Mouse (Mus musculus) stomach, embryonic 16.5 days (tissue): ENCODE measurements around the gene Rcsd1. TPM values are rescaled to one million over a fixed set of nuclear protein-coding genes. Genes with fewer than 3 reads are reported as not detected.

ENCODE experiments used
- ATAC-seq: fragments of 200-750 bp; cut with Nextera tagmentation; 2 replicates; pipeline ENCODE4 v1.8.0; 2017; ENCODE audit warnings: moderate number of reproducible peaks, moderate TSS enrichment; ENCODE audit not compliant: insufficient read depth, low FRiP score
- H3K27ac ChIP-seq: fragments of 300-500 bp; sonication (generic); 2 replicates; pipeline ENCODE4 v1.5.1; 2014; ENCODE audit warnings: low read length
- H3K27me3 ChIP-seq: fragments of 300-500 bp; sonication (generic); 2 replicates; pipeline ENCODE4 v1.6.1; 2014; ENCODE audit warnings: low read length, control low read depth, mixed read lengths; ENCODE audit not compliant: control insufficient read depth, insufficient read depth
- H3K36me3 ChIP-seq: fragments of 300-500 bp; sonication (generic); 2 replicates; pipeline ENCODE4 v1.6.1; 2014; ENCODE audit warnings: low read length; ENCODE audit not compliant: control insufficient read depth, insufficient read depth
- H3K4me1 ChIP-seq: fragments of 300-500 bp; sonication (generic); 2 replicates; pipeline ENCODE4 v1.6.1; 2014; ENCODE audit warnings: low read length, control low read depth, mixed read lengths; ENCODE audit not compliant: control insufficient read depth, insufficient read depth
- H3K4me2 ChIP-seq: fragments of 300-500 bp; sonication (generic); 2 replicates; pipeline ENCODE4 v1.6.1; 2014; ENCODE audit warnings: low read depth, low read length, mixed read lengths
- H3K4me3 ChIP-seq: fragments of 300-500 bp; sonication (generic); replicated peaks from 2 replicates; pipeline ENCODE4 v1.5.1; 2014; ENCODE audit warnings: mild to moderate bottlenecking, low read length
- H3K9ac ChIP-seq: fragments of 300-500 bp; sonication (generic); 2 replicates; pipeline ENCODE4 v1.6.1; 2014; ENCODE audit warnings: low read length
- H3K9me3 ChIP-seq: fragments of 300-500 bp; sonication (generic); replicated peaks from 2 replicates; pipeline ENCODE4 v1.6.1; 2016; ENCODE audit warnings: low read length, control low read depth; ENCODE audit not compliant: control insufficient read depth
- WGBS: fragments of 180-500 bp; shearing (Covaris S2); extraction: QIAGEN DNeasy Blood & Tissue Kit; methylation state at CpG from one replicate; pipeline ENCODE4 v1.1.7; 2014; 5-methylcytosine and 5-hydroxymethylcytosine counted together
- polyA plus RNA-seq: library from polyadenylated mRNA; unstranded; fragments of >200 nt; fragmentation: Nextera tagmentation; extraction: Ambion mirVana; gene quantifications from 2 replicates; pipeline ENCODE4 v1.2.1, GENCODE M21; 2015

Rcsd1 gene
- polyA plus RNA-seq, 1 experiment from 2014 or later: 44.4 TPM

DNA sequence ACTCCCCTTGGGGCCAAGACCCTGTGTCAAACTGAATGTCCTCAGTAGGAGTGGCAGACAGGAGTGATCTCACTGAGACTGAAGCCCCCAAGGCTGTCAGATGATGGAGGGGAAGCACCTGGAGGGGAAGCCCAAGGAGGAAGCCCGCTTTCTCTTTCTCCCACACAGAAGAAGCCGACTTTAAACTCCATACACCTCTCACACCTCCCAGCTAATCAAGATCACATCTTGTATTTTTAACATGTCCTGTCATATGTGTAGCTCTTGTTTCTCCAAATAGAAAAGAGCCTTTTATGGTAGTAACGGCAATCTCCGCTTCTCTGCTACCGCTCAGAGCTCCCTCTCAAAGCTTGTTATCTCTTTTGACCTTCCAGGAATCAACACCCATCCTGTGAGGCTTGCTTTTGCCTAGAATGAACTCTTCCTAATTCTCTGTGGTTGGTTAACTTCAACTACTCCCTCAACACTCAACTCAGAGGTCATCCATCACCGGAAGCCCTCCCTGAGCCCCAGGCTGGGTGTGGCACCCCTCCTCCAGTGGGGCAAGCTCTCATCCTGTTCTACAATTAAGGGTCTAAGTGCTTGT, 8.5 kb downstream of the Rcsd1 start:
- H3K27me3 ChIP-seq: no peaks in the 10 kb centered on the region
- H3K4me2 ChIP-seq: no peak overlapping the region
- H3K4me3 ChIP-seq: no peak overlapping the region
- WGBS: 51% methylated on average over 6 of the region's 6 CpGs
- H3K4me1 ChIP-seq: peaks cover 47% of the 10 kb centered on the region
- no peaks in the 10 kb centered on the region for H3K9me3 ChIP-seq
- H3K9ac ChIP-seq: no peak overlapping the region
- H3K36me3 ChIP-seq: no peaks in the 10 kb centered on the region
- H3K27ac ChIP-seq: no peak overlapping the region
- ATAC-seq: no peak

DNA sequence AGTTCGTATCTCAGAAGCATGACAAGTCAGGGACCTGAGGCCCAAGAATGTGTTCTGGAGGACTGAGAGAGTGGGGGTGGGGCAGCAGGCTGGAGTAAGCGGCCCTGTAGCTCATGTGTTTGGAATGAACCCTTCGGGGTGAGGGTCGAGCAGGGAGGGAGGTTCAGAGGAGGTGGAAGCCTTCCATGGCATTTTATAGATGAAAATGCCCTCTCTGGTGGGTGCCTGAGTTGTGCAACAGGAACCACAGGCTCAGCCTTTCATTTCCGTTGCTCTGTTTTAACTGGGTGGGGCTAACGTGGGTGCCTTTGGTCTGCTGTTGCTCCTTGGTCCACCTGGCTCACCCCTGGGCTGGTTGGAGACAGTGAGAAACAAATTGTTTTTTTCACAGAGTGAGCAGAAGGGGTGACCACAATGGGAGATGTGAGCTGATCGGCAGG, 9.2 kb downstream of the Rcsd1 start:
- H3K27me3 ChIP-seq: no peaks in the 10 kb centered on the region
- WGBS: 39% methylated on average over 7 of the region's 7 CpGs
- H3K36me3 ChIP-seq: no peaks in the 10 kb centered on the region
- H3K27ac ChIP-seq: no peak overlapping the region
- no peak; the same call in 1 of the 2 replicates for ATAC-seq
- H3K4me2 ChIP-seq: no peak overlapping the region
- peaks cover 40% of the 10 kb centered on the region for H3K4me1 ChIP-seq
- H3K9me3 ChIP-seq: no peaks in the 10 kb centered on the region
- H3K9ac ChIP-seq: no peak overlapping the region
- H3K4me3 ChIP-seq: no peak overlapping the region

DNA sequence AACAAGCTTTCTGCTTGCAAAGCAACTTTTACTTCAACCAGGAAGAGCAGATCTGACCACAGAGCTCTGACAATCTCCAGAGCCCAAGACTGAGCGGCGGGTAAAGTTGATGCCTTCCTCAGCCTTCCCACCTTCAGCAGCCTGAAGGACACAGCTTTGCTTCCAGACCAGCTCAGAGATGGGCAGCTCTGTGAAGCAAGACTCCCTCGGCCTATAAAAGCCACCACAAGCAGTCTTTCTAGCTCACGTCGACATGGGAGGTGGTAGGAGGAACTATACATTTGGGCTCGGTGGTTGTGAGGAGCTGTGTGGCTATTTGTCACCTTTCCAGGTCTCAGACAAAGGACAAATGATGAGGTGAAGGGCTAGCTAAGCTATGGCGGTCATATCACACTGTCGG, 11.9 kb downstream of the Rcsd1 start:
- Histone ChIP-seq H3K27me3 (no peaks in the 10 kb centered on the region), H3K27ac (no peak overlapping the region), H3K36me3 (no peaks in the 10 kb centered on the region), H3K9me3 (no peaks in the 10 kb centered on the region), H3K9ac (no peak overlapping the region), H3K4me1 (peaks cover 45% of the 10 kb centered on the region), H3K4me2 (no peak overlapping the region), H3K4me3 (no peak overlapping the region)
- ATAC-seq: no peak
- WGBS: 70% methylated on average over 8 of the region's 8 CpGs

DNA sequence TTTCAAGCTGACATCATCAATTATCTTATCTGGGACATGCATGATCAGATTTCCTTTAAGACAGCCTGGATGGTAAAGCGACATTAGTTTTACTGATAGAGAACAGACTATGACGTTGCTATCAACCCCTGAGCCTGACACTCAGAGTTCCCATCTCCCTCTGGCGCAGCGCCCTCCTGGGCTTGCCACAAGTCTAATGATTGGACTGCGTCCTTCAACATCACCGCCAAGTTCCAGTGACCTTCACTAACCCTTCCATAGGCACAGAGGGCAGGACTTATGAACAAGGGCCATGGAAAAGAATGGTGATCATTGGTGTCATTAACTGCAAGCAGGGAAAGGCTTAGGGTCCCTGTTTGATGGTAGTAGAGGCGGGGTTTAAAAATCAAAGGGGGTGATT, 12.7 kb downstream of the Rcsd1 start:
- no peak overlapping the region for H3K4me2 ChIP-seq
- no peak for ATAC-seq
- H3K27me3 ChIP-seq: no peaks in the 10 kb centered on the region
- H3K27ac ChIP-seq: no peak overlapping the region
- no peaks in the 10 kb centered on the region for H3K36me3 ChIP-seq
- peaks cover 44% of the 10 kb centered on the region for H3K4me1 ChIP-seq
- no peak overlapping the region for H3K9ac ChIP-seq
- no peak overlapping the region for H3K4me3 ChIP-seq
- WGBS: 79% methylated on average over 7 of the region's 7 CpGs
- H3K9me3 ChIP-seq: no peaks in the 10 kb centered on the region

DNA sequence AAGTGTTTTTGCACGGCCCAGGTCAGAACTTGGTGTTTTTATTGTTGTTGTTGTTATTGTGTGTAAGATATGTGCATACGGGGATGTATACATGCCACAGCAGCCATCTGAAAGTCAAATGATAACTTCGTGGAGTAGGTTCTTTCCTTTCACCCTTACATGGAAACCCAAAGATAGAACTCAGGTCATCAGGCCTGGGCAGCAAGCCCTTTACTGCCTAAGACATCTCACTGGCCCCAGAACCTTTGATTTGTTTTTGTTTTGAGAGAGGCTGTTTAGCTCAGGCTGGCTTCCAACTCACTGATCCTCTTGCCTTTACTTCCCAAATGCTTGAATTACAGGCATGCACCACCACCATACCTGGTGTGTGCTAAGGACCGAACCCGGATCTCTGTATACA, 13.5 kb downstream of the Rcsd1 start:
- no peaks in the 10 kb centered on the region for H3K9me3 ChIP-seq
- H3K4me1 ChIP-seq: peaks cover 44% of the 10 kb centered on the region
- no peak overlapping the region for H3K9ac ChIP-seq
- no peaks in the 10 kb centered on the region for H3K36me3 ChIP-seq
- no peak overlapping the region for H3K4me3 ChIP-seq
- 79% methylated on average over 5 of the region's 5 CpGs for WGBS
- H3K27me3 ChIP-seq: no peaks in the 10 kb centered on the region
- no peak overlapping the region for H3K27ac ChIP-seq
- no peak for ATAC-seq
- no peak overlapping the region for H3K4me2 ChIP-seq

DNA sequence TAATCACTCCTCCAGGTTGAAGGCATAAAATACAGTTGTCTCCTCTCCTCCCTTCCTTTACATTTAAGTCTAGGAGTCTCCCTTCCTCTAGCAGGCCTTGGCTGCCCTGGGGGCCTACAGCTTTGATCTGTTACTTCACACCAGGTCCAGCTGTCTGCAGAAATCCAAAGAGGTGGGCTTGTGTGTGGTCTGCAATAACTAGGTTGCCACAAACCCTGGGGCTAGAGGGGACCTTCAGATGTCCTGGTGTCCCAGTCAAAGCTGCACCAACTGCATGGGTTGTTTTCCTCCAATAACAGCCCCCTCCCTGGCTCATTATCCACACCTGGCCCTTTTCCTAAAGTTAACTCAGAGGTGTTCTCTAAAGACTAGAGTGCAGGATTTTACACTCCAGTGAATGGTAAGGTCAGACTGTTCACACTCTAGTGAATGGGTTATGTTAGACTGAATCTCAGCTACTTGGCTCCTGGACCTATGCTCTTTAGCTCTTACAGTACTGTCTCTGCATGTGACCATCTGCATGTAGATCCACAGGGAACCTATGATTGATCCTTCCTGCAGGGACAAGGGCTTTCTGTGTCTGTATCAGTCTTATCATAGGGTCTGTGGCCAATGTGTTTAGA, 14.1 kb downstream of the Rcsd1 start:
- Histone ChIP-seq H3K9ac (no peak overlapping the region), H3K4me2 (no peak overlapping the region), H3K4me3 (no peak overlapping the region), H3K36me3 (no peaks in the 10 kb centered on the region), H3K9me3 (no peaks in the 10 kb centered on the region), H3K27me3 (no peaks in the 10 kb centered on the region), H3K27ac (no peak overlapping the region), H3K4me1 (peaks cover 40% of the 10 kb centered on the region)
- no peak for ATAC-seq

DNA sequence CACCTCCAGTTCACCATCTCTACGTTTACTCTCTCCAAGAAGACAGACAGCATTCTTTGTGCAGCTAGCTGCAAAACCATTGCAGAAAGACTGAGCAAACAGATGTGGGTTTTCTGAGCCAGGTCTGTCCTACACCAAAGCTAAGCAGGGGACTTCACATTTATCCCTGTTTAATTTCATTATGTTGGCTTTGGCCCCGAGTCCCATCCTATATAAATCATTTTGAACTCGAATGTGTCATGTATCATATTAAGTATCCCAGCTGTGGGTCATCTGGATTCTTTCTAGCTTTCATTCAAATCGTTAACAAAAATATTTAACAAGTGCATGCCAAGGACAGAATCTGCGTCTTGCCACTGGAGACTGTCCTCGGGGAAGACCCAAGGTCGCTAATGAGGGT, 15.7 kb downstream of the Rcsd1 start:
- Histone ChIP-seq H3K4me1 (peaks cover 33% of the 10 kb centered on the region), H3K36me3 (no peaks in the 10 kb centered on the region), H3K9me3 (no peaks in the 10 kb centered on the region), H3K27ac (peak overlapping the region; percentile 75), H3K27me3 (no peaks in the 10 kb centered on the region), H3K9ac (no peak overlapping the region), H3K4me2 (peak overlapping the region; percentile 23; the same call in 1 of the 2 replicates), H3K4me3 (no peak overlapping the region)
- ATAC-seq: peak; percentile 68
- 25% methylated on average over 7 of the region's 7 CpGs for WGBS

DNA sequence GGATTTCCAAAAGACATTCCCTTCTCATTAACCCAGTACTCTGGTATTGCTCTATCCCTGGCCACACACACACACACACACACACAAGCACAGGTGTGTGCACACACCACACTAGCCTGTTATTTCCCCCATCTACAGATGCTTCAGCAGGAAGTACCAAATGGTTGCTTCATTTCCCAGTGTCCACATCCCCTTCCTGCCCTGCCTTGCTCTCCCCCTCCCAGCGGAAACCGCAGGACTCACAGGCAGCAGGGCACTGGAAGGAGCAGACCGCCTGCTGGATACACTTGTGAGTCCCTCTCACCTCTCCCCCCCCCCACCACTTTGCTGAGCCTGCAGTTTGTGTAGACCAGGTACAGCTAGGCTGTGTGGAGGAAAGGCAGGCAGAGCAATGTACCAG, 18.0 kb downstream of the Rcsd1 start:
- Histone ChIP-seq H3K4me2 (no peak overlapping the region), H3K4me3 (no peak overlapping the region), H3K27ac (no peak overlapping the region), H3K27me3 (no peaks in the 10 kb centered on the region), H3K9ac (no peak overlapping the region), H3K9me3 (no peaks in the 10 kb centered on the region), H3K36me3 (no peaks in the 10 kb centered on the region), H3K4me1 (peaks cover 46% of the 10 kb centered on the region)
- peak; percentile 57; the same call in 1 of the 2 replicates for ATAC-seq
- 32% methylated on average over 3 of the region's 3 CpGs for WGBS

DNA sequence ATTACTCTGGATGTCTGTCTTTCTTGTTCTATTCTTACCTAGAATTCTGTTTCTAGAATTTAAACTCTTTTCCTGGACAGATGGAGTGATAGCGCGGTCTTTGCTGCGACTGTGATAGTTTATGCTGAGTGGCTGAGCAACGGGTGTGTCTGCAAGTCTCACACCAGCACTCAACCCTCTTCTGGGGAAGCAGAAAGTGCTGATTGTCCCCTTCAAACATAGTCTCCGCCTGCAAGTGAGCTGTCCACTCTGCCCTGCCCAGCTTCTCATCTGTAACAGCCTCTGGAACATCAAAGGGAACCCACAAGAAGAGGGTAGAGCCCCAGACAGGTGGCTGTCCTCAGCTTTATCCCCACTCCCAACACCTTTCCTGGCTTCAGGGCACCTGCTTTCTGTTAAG, 19.7 kb downstream of the Rcsd1 start:
- Histone ChIP-seq H3K9ac (no peak overlapping the region), H3K27ac (no peak overlapping the region), H3K36me3 (no peaks in the 10 kb centered on the region), H3K4me1 (peaks cover 50% of the 10 kb centered on the region), H3K4me3 (no peak overlapping the region), H3K27me3 (no peaks in the 10 kb centered on the region), H3K4me2 (no peak overlapping the region), H3K9me3 (no peaks in the 10 kb centered on the region)
- 68% methylated on average over 5 of the region's 5 CpGs for WGBS
- no peak for ATAC-seq
